Mouse (Mus musculus) stomach, embryonic 14.5 days (tissue): ENCODE measurements around the gene Gm20388. TPM values are rescaled to one million over a fixed set of nuclear protein-coding genes. Genes with fewer than 3 reads are reported as not detected.

Experiments used
- ATAC-seq: fragments of 200-750 bp; cut with Nextera tagmentation; 2 replicates; pipeline ENCODE4 v1.8.0; 2017; ENCODE audit warnings: low read depth, moderate TSS enrichment; ENCODE audit not compliant: insufficient number of reproducible peaks, insufficient read depth, low FRiP score
- H3K27ac ChIP-seq: fragments of 300-500 bp; sonication (generic); 2 replicates; pipeline ENCODE4 v1.5.1; 2014; ENCODE audit warnings: mild to moderate bottlenecking, low read length, moderate library complexity, mixed read lengths
- H3K27me3 ChIP-seq: fragments of 300-500 bp; sonication (generic); 2 replicates; pipeline ENCODE4 v1.6.1; 2014; ENCODE audit warnings: low read length, control low read depth, mixed read lengths; ENCODE audit not compliant: control insufficient read depth, insufficient read depth
- H3K36me3 ChIP-seq: fragments of 300-500 bp; sonication (generic); 2 replicates; pipeline ENCODE4 v1.6.1; 2014; ENCODE audit warnings: mild to moderate bottlenecking, control low read depth, low read length, moderate library complexity, mixed read lengths; ENCODE audit not compliant: control insufficient read depth, insufficient read depth
- H3K4me1 ChIP-seq: fragments of 300-500 bp; sonication (generic); 2 replicates; pipeline ENCODE4 v1.6.1; 2014; ENCODE audit warnings: low read length, control low read depth, mixed read lengths; ENCODE audit not compliant: control insufficient read depth, insufficient read depth
- H3K4me2 ChIP-seq: fragments of 300-500 bp; sonication (generic); replicated peaks from 2 replicates; pipeline ENCODE4 v1.6.1; 2014; ENCODE audit warnings: low read depth, low read length, control low read depth
- H3K4me3 ChIP-seq: fragments of 300-500 bp; sonication (generic); 2 replicates; pipeline ENCODE4 v1.5.1; 2014; ENCODE audit warnings: low read depth, low read length, control low read depth
- H3K9ac ChIP-seq: fragments of 300-500 bp; sonication (generic); replicated peaks from 2 replicates; pipeline ENCODE4 v1.6.1; 2014; ENCODE audit warnings: low read depth, mild to moderate bottlenecking, control low read depth, low read length, moderate library complexity, mixed read lengths
- H3K9me3 ChIP-seq: fragments of 300-500 bp; sonication (generic); 2 replicates; pipeline ENCODE4 v1.6.1; 2016; ENCODE audit warnings: low read depth, low read length, control low read depth; ENCODE audit not compliant: control insufficient read depth
- WGBS: fragments of 180-500 bp; shearing (Covaris S2); extraction: QIAGEN DNeasy Blood & Tissue Kit; methylation state at CpG from one replicate; pipeline ENCODE4 v1.1.7; 2014; 5-methylcytosine and 5-hydroxymethylcytosine counted together
- polyA plus RNA-seq: library from polyadenylated mRNA; unstranded; fragments of >200 nt; fragmentation: Nextera tagmentation; extraction: Ambion mirVana; gene quantifications from 2 replicates; pipeline ENCODE4 v1.2.1, GENCODE M21; 2014

Gene Gm20388
- polyA plus RNA-seq, 1 experiment from 2014 or later, result 11.4 TPM

DNA sequence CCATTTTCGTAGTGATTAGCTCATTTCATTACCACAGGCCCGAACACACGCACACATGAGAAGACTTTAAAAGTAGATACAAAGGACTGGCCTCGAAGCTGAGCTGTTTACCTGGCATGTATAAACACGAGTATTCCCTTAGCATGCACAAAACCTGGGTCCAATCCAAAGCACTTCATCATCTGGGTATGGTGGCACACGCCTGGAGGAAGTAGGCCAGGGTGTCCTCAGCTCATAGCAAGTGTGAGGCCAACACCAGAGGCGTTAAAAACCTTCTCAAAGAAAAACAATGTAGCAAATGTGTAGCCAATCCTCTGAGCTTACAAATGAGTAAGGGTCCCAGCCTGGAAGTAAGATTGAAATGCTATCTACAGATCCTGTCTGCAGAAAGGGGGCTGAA lies 3103.8 kb downstream of the Gm20388 start:
- ATAC-seq, result no peak
- 0 out of 2 replicates have a peak, but pooled peaks cover 3% of the 10 kb centered on the region for H3K36me3 ChIP-seq
- no peak overlapping the region for H3K27ac ChIP-seq
- H3K4me3 ChIP-seq, result no peak overlapping the region
- no peak overlapping the region for H3K9ac ChIP-seq
- no peaks in the 10 kb centered on the region for H3K9me3 ChIP-seq
- 75% methylated on average over 7 of the region's 7 CpGs for WGBS
- no peaks in the 10 kb centered on the region for H3K27me3 ChIP-seq
- H3K4me2 ChIP-seq, result no peak overlapping the region
- H3K4me1 ChIP-seq, result peaks cover 19% of the 10 kb centered on the region

DNA sequence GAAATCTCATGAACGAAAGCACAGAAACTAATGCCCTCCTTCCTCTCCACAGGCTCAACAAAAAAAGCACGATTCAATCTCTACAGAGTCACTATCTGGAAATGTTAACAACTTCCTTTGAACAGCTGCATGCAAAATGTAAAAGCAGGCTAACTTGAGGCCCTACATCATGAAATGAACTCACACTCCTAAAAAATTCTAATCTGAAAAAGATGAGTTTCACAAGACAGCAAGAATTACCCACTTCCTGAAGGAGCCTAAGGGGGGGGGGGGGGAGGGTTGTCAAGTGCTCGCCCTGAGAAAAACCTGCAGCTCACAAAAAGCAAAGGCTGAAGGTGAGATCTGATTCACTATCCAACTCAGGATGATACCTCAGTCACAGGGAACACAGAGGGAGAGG lies 3104.4 kb downstream of the Gm20388 start:
- 0 out of 2 replicates have a peak, but pooled peaks cover 3% of the 10 kb centered on the region for H3K36me3 ChIP-seq
- no peak for ATAC-seq
- WGBS, result 56% methylated on average over 3 of the region's 3 CpGs
- H3K4me3 ChIP-seq, result no peak overlapping the region
- no peaks in the 10 kb centered on the region for H3K27me3 ChIP-seq
- peaks cover 22% of the 10 kb centered on the region for H3K4me1 ChIP-seq
- no peak overlapping the region for H3K9ac ChIP-seq
- no peaks in the 10 kb centered on the region for H3K9me3 ChIP-seq
- no peak overlapping the region for H3K27ac ChIP-seq
- H3K4me2 ChIP-seq, result no peak overlapping the region

DNA sequence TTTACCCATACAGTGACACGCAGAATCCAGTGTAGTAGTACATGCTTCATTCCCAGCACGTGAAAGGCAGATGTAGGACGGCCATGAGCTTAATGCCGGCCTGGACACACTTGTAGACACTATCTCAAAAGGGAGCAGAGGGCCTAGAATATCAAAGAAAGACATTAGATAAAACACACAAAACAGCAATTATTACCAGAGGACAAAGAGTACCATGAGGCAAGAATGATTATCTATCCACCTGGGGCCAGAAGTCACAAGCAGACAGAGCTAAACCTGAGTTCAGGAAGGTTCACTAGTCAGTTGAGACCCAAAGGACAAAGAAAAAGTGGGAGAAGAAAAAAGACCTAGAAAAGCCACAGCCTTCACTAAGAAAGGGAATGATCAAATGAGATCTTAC lies 3106.5 kb downstream of the Gm20388 start:
- H3K9me3 ChIP-seq, result no peaks in the 10 kb centered on the region
- no peak overlapping the region for H3K9ac ChIP-seq
- H3K4me1 ChIP-seq, result peaks cover 26% of the 10 kb centered on the region
- H3K36me3 ChIP-seq, result 0 out of 2 replicates have a peak, but pooled peaks cover 3% of the 10 kb centered on the region
- no peaks in the 10 kb centered on the region for H3K27me3 ChIP-seq
- H3K4me3 ChIP-seq, result no peak overlapping the region
- ATAC-seq, result no peak
- H3K4me2 ChIP-seq, result no peak overlapping the region
- 84% methylated on average over 4 of the region's 4 CpGs for WGBS
- H3K27ac ChIP-seq, result no peak overlapping the region

DNA sequence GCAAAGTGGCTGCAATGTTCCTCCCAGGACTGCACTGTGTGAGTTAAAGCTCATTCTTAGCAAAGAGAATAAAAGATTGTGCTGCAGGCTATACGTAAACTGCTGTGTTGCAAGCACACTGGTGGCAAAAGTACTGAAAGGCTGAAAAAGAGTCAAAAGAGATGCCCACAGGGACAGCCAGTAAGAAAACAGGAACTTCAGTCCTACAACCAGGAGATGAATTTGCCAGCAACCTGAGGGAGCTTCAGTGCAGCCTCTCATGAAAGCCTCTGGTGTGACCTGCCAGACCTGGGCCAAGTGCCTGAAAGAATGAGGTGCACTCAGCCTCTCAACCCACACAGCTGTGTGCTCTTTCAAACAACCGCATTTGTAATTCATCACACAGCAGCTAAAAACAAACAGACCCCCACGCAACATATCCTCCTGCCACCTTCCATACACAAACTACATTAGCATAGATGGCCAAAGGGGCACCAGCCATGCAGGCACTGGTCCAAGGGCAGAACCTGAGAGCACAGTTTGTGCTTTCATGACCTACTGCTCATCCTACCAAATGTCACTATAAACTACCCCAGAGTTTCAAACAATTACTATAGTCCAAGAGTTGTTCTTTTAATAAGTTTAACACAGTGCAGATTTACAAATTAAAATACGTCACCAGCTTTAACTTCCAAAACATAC lies 3108.0 kb downstream of the Gm20388 start:
- Histone ChIP-seq H3K27me3 (no peaks in the 10 kb centered on the region), H3K36me3 (0 out of 2 replicates have a peak, but pooled peaks cover 3% of the 10 kb centered on the region), H3K4me3 (no peak overlapping the region), H3K27ac (no peak overlapping the region), H3K9ac (no peak overlapping the region), H3K9me3 (no peaks in the 10 kb centered on the region), H3K4me2 (no peak overlapping the region), H3K4me1 (peaks cover 26% of the 10 kb centered on the region)
- 46% methylated on average over 4 of the region's 4 CpGs for WGBS
- no peak for ATAC-seq

DNA sequence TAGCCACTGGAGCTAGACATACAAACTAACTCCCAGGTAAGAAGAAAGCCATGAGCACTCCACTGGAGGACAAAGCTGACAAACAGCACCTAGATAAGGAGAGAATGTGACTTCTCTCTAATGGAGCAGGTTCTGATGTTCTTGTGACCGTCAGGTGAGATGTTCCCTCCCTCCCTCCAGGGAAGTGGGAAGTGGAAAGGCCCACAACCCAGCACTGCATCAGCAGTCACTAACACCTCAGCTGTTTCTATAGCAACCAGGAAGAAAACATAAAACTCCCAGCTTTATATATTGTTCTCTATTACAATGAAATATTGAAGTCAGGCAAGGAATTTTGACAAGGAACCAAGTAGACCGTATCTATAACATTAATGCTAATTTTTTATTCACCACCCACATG lies 3109.4 kb downstream of the Gm20388 start:
- H3K4me3 ChIP-seq, result no peak overlapping the region
- no peak overlapping the region for H3K4me2 ChIP-seq
- H3K4me1 ChIP-seq, result peaks cover 26% of the 10 kb centered on the region
- no peaks in the 10 kb centered on the region for H3K9me3 ChIP-seq
- H3K27ac ChIP-seq, result no peak overlapping the region
- 66% methylated on average over 2 of the region's 2 CpGs for whole genome bisulfite sequencing
- no peaks in the 10 kb centered on the region for H3K27me3 ChIP-seq
- no peak for ATAC-seq
- 0 out of 2 replicates have a peak, but pooled peaks cover 3% of the 10 kb centered on the region for H3K36me3 ChIP-seq
- H3K9ac ChIP-seq, result no peak overlapping the region

DNA sequence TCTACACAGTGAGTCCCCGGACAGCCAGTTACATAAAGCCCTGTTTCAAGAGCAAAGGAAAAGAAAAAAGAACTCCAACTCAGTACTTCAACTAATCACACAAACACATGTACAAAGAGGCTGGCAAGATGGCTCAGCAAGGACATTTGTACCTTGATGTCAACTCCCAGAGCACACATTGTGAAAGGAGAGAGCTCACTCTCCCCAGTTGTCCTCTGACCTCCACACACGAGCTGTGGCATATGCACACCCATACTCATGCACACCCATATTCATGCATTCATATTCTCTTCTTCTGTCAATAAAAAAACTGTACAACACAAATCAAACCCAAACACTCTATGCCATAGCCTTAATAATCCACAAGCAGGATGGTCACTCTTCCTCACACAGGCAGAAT lies 3110.2 kb downstream of the Gm20388 start:
- H3K27ac ChIP-seq, result peak overlapping the region; percentile 69; the same call in 1 of the 2 replicates

DNA sequence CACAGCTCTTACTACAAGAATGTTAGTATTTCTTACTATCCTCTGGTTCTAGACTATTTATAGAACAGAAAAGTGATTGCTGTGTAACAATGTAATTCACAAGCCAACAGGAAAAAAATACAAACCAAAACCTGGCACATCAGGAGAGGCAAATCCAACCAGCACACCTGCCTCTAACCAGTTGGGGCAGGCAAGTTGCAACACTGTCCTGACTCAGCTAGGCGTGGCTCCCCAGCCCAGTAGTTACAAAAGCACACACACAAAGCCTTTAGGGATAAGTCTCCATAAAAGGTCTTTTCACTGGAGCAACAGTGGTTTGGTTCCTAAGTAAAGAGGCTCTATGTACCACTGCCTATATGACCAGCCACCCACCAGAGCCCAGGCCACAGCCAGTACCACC lies 3110.6 kb downstream of the Gm20388 start:
- peaks cover 19% of the 10 kb centered on the region for H3K4me1 ChIP-seq
- H3K9ac ChIP-seq, result no peak overlapping the region
- no peaks in the 10 kb centered on the region for H3K9me3 ChIP-seq
- no peaks in the 10 kb centered on the region for H3K36me3 ChIP-seq
- no peak overlapping the region for H3K4me3 ChIP-seq
- H3K27ac ChIP-seq, result peak overlapping the region; percentile 74
- no peaks in the 10 kb centered on the region for H3K27me3 ChIP-seq
- 63% methylated on average over 1 of the region's 1 CpGs for WGBS
- no peak overlapping the region for H3K4me2 ChIP-seq
- no peak for ATAC-seq

More for the DNA sequence above, 3110.2 kb downstream of the Gm20388 start:
- Histone ChIP-seq H3K9ac (no peak overlapping the region), H3K4me2 (no peak overlapping the region), H3K36me3 (0 out of 2 replicates have a peak, but pooled peaks cover 3% of the 10 kb centered on the region), H3K4me3 (no peak overlapping the region), H3K27me3 (no peaks in the 10 kb centered on the region), H3K4me1 (peaks cover 23% of the 10 kb centered on the region), H3K9me3 (no peaks in the 10 kb centered on the region)
- ATAC-seq, result no peak
- 76% methylated on average over 2 of the region's 2 CpGs for WGBS

DNA sequence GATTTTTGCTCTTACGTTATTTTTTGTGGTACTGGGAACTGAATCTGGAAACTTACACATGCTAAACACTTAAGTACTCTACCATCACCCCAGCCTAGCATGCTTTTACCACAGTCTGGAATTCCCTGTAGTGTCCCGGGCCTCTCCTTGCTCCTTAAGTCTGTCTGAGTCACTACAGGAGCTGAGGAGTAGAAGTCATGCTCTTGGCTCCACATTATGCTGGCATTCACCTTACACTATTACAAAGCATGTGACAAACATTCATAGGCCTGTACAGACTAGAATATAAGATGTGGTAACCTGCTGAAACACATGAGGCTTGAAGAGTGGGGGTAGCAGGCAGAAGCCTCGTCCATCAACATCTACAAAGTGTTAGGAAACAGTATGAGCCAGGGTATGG lies 3112.1 kb downstream of the Gm20388 start:
- peaks cover 17% of the 10 kb centered on the region for H3K4me1 ChIP-seq
- WGBS, result 67% methylated on average over 3 of the region's 3 CpGs
- H3K9me3 ChIP-seq, result no peaks in the 10 kb centered on the region
- ATAC-seq, result no peak
- H3K9ac ChIP-seq, result no peak overlapping the region
- H3K4me3 ChIP-seq, result no peak overlapping the region
- peak overlapping the region; percentile 36; the same call in 1 of the 2 replicates for H3K27ac ChIP-seq
- no peaks in the 10 kb centered on the region for H3K27me3 ChIP-seq
- no peaks in the 10 kb centered on the region for H3K36me3 ChIP-seq
- H3K4me2 ChIP-seq, result no peak overlapping the region

DNA sequence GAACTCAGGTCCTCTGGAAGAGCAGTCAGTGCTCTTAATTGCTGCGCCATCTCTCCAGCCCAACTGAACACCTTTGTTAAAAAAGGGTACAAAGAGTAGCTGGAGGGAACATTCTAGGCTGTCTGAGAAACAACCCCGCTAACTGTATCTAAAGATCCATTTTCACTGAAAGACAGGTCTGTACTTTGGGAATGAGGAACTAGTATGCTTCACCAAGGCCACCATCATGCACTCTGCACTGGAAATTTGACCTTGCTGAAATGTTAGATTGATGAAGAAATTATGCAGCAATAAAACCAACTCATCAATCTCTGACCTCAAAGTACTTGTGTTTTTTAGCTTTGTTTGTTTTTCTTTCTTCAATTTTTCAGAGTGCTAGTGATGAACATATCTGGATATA lies 3113.6 kb downstream of the Gm20388 start:
- no peak overlapping the region for H3K27ac ChIP-seq
- no peaks in the 10 kb centered on the region for H3K27me3 ChIP-seq
- 90% methylated on average over 2 of the region's 2 CpGs for WGBS
- H3K4me1 ChIP-seq, result 0 out of 2 replicates have a peak, but pooled peaks cover 9% of the 10 kb centered on the region
- no peak for ATAC-seq
- H3K4me3 ChIP-seq, result no peak overlapping the region
- H3K9ac ChIP-seq, result no peak overlapping the region
- H3K4me2 ChIP-seq, result no peak overlapping the region
- H3K36me3 ChIP-seq, result no peaks in the 10 kb centered on the region
- H3K9me3 ChIP-seq, result no peaks in the 10 kb centered on the region
